Mouse (Mus musculus) T-helper 17 cell (primary cell): ENCODE measurements around the gene Cdh5.
"Not testable (repeated sequence)": the region's sequence is repeated elsewhere in the genome, so short reads cannot be mapped to it uniquely, and the experiment has no call there.

Experiments
- in situ Hi-C, 2 experiments: fragments of 300-600 bp; cut with MboI, MseI; formaldehyde crosslinking; loops; 1 replicate in 1 of 2; 2 replicates in 1 of 2; pipeline ENCODE4 v1.15.1; 2025; ENCODE audit warnings: high pct_unique_total_duplicates in 2 of 2

Cdh5 gene

DNA sequence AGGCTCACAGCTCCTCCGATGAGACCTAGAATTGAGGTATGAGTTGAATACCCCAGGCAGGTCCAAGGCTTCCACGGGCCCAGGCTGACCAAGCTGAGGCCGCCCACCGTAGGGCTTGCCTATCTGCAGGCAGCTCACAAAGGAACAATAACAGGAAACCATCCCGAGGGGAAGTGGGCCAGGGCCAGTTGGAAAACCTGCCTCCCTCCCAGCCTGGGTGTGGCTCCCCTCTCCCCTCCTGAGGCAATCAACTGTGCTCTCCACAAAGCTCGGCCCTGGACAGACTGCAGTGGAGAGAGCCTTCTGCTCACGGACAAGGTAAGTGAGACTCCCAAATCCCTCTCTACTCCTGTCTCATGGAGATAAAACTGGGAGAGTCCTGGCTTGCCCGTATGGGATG lies at the start of gene Cdh5:
Gene Cdh5, plus strand, starts transcription at position 211 of the 400 bp plus-strand sequence.
- in situ Hi-C loops: no loop called here

DNA sequence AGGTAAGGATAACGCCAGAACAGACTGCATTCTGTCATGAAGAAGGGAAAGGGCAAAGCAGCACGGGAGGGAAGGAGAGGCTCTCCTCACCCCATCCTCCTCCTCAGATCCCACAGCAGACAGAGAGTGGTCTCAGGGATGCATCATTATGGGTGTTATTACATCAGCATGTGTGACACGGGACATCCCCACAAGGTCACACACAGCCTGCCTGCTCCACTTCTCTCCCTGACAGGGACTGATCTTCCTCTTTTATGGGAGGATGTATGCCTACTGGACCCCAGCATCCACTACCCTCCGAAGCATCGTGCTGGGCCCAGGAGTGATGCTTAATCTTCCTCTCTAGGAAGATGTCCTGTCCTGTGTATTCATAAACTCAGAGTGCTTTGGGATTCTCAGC lies 41.5 kb upstream of the Cdh5 start:
- in situ Hi-C loops: no loop called here

DNA sequence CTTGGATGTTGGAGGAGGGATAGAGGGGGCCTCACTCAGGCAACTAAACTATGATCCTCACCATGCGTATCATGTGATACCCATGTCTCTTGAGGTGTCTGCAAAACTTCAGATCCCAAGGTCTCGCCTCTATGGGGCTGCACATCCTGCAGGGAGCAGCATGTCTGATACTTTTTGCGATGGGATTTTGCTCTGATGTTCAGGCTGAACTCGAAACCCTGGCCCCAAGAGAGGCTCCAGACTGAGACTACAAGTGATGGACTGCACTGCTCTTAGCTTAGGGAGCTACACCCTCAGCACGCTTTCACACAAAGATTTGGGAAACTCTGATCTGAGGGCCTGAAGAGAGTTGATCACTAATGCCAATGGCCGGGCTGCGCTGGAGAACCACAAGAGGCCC lies 41.0 kb upstream of the Cdh5 start:
- in situ Hi-C loops: no loop called here

DNA sequence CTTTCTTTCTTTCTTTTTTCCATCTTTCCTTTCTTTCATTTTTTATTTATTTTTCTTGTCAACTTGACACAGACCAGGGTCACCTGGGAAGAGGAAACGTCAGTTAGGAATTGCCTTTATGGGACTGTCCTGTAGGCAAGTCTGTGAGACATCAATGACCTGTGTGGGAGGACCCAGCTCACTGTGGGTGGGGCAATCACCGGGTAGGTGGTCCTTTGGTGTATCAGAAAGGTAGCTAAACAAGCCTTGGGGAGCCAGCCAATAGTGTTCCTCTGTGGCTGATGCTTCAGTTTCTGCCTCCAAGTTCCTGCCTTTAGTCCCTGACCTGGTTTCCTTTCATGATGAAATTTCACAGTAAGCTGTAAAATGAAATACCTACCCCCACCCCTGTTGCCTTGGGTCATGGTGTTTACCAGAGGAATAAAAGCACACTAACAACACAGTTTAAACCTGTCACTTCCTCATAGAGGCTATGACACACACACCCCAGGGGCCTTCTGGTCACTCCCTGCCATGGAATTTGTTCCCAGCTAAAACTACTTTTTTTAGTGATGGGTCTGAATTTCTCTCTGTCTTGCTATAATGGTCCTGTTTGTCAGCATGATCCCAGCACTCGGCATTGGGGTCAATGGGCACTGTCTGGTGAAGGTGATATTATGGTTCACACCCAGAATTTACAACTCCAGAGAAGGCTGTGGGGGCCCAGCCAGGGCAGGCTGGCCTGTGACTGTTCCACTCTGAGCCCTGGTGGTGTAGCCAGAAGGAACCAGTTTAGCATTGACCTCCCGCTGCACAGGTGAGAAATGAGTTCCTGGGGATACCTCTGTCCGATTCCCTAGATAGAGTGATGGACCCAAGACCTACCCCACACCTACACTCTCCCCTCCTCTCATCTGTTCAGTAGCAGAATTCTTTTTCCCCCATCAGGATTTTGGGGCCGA lies 40.1 kb upstream of the Cdh5 start:
- in situ Hi-C loops: no loop called here

- in situ Hi-C loops: no loop called here
These were observed 39.2 kb upstream of the Cdh5 start for GRCm38 (mm10) chr8:104061989-104062820.

DNA sequence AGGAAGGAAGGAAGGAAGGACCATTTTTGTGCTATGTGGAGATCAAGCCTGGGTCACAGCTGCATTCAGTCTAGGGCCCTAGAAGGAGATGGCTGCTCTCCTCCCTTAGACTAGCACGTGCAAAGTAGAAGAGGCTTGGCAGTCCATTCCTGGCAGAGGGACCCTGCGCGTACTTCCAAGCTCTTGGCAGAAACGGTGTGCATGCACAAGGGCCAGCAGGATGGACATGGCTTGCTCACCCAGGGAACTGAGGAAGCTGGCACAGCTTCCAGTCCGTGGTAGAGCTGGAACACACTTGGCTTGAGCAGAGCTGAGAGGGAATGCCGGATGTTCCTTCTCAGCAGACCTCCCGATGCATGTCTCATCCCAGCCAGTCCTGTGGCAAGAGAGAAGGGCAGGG lies 36.2 kb upstream of the Cdh5 start:
- in situ Hi-C loops: no loop called here

DNA sequence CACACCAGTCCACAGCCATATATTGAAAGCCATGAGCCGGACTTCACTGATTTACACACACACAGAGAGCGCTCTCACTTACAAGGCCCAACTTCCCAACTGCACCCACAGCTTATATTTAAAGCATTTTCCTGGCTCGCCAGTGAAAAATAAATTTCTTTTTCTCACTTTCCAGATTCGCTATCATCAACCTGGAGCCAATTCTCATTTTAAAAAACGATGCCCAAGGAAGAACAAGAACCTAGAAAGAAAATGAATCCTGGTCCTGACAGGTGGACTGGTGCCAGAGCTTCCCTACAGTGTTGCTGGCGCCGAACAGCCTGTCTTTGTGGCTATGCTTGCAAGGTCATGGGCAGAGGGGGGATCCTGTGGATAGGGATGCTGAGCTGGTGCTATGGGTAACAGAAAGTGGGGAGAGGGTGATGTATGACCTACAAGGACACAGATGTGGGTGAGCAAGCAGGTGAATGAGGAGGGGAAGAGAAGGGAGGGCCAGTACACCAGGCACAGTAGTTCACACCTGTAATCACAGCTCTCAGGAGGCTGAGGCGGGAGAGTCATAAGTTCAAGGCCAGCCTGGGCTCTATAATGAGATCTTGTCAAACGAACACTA lies 35.4 kb upstream of the Cdh5 start:
- in situ Hi-C loops: no loop called here

- in situ Hi-C loops: no loop called here
These were observed 34.0 kb upstream of the Cdh5 start for GRCm38 (mm10) chr8:104067390-104067925.

DNA sequence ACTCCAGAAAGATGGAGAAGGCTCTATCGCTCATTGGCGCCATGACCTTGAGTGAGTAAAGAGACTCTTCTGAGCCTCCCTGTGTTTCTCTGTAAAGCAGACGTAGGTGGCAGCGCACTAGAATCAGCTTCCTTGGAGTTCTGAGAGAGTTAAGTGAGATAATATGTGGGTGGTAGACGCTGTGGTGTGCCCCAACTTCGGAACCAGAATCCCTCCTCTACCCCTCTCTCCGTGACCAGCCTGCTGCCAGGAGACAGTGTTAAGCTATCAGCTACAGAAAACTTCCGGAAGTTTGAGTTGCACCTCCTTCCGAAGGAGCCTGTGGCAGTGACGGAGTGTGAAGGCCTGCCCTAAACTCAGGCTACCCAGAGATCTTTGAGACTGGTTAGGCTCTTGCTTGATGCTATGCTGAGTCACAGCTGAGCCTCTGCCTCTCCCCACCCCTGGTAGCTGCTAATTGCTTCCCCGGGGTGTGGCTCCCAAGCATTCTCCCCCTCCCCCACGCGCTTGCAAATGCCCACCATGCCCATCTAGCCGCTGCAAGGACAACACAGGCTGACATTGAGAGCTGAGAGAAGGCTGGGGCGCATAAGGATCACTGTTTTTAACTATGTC lies 32.9 kb upstream of the Cdh5 start:
- in situ Hi-C loops: no loop called here

- in situ Hi-C loops: not testable (repeated sequence)
These were observed 31.1 kb upstream of the Cdh5 start for GRCm38 (mm10) chr8:104070201-104070865.

DNA sequence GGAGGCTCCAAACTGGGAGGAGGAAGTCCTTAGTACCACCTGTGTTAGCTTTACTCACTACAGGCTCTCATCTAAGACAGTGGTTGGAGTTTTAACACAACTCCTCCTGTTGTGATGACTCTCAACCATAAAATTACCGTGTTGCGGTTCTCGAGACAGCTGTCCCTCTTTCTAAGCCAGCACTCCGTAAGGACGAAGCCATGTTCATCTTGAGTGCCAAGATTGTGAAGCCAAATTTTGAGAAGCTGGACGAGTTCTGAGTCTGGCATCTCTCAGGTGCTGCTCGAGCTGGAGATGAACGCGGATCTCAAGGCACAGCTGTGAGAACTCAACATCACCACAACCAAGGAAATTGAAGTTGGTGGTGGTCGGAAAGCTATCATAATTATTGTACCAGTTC lies 30.5 kb upstream of the Cdh5 start:
- in situ Hi-C loops: no loop called here

DNA sequence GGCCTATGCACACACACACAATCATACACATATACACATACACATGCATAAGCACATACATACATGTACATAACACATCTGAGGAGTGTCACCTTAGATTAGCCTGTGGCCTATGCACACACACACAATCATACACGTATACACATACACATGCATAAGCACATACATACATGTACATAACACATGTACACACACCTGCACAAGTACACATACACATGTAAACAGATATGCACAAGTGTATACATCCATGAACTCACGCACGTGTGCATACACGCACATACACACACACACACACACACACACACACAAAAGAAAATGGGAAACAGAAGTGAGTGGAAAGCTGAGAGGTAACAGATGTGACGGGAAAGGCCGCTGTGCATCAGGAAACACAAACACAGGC lies 26.3 kb upstream of the Cdh5 start:
- in situ Hi-C loops: no loop called here

- in situ Hi-C loops: no loop called here
These were observed 24.6 kb upstream of the Cdh5 start for GRCm38 (mm10) chr8:104076541-104077412.

GRCm38 (mm10) chr8:104078091-104078490 lies 23.3 kb upstream of the Cdh5 start:
- in situ Hi-C loops: no loop called here

GRCm38 (mm10) chr8:104085281-104085680 lies 16.1 kb upstream of the Cdh5 start:
- in situ Hi-C loops: no loop called here

GRCm38 (mm10) chr8:104086615-104087014 lies 14.8 kb upstream of the Cdh5 start:
- in situ Hi-C loops: no loop called here

- in situ Hi-C loops: no loop called here
These were observed 14.3 kb upstream of the Cdh5 start for GRCm38 (mm10) chr8:104087091-104087490.

GRCm38 (mm10) chr8:104087878-104088277 lies 13.5 kb upstream of the Cdh5 start:
- in situ Hi-C loops: not testable (repeated sequence)

DNA sequence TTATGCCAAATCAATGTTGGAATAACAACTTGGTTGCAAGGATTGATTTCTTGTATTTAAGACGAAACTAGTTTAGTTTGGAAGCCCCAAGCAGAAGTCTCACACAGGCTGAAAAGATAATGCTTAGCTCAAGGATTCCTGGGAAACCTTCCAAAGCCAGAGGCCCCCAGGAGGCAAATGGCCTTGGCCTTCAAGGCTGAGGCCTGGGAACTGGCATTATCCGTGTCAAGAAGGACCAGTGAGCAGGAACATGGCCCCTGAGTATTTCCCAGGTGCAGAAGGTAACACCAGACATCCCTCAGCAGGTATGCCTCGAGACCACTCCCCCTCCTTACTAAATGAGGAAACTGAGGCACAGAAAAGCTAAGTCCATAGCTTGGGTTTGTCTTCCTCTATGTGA lies 12.5 kb upstream of the Cdh5 start:
- in situ Hi-C loops: no loop called here
